Mouse (Mus musculus): ENCODE results near the gene Kif3a. TPM values are rescaled to one million over a fixed set of nuclear protein-coding genes. Genes with fewer than 3 reads are reported as not detected.

Gene Kif3a
- polyA plus RNA-seq, 1 experiment from 2014 or later: 38.6 TPM

- no peak for ATAC-seq (replicated peaks; ENCODE audit: insufficient number of reproducible peaks, low FRiP score, low TSS enrichment)
- WGBS (ENCODE audit: insufficient replicate concordance): 76% methylated on average over 9 of the region's 9 CpGs
- H3K4me2 ChIP-seq: no peak overlapping the region
These were observed 56.4 kb downstream of the Kif3a start for GRCm38 (mm10) chr11:53623573-53623972.

GRCm38 (mm10) chr11:53624124-53624523, 56.9 kb downstream of the Kif3a start:
- Histone ChIP-seq H3K4me1 (ENCODE audit: control insufficient read depth, insufficient read depth, low read length) (peaks cover 9% of the 10 kb centered on the region), H3K4me2 (no peak overlapping the region), H3K4me3 (ENCODE audit: low read depth, low read length) (no peak overlapping the region), H3K27ac (ENCODE audit: low read depth, low read length) (no peak overlapping the region), H3K9me3 (replicated peaks; ENCODE audit: control insufficient read depth, low read length) (no peaks in the 10 kb centered on the region), H3K27me3 (ENCODE audit: control insufficient read depth, insufficient read depth, low read length) (no peaks in the 10 kb centered on the region), H3K36me3 (ENCODE audit: control insufficient read depth, insufficient read depth, low read length) (no peaks in the 10 kb centered on the region), H3K9ac (ENCODE audit: low read depth, low read length) (no peak overlapping the region)
- WGBS (ENCODE audit: insufficient replicate concordance): 92% methylated on average over 2 of the region's 2 CpGs
- ATAC-seq (replicated peaks; ENCODE audit: insufficient number of reproducible peaks, low FRiP score, low TSS enrichment): no peak

More at GRCm38 (mm10) chr11:53623573-53623972, 56.4 kb downstream of the Kif3a start:
- H3K27me3 ChIP-seq (ENCODE audit: control insufficient read depth, insufficient read depth, low read length): no peaks in the 10 kb centered on the region
- H3K36me3 ChIP-seq (ENCODE audit: control insufficient read depth, insufficient read depth, low read length): no peaks in the 10 kb centered on the region
- peaks cover 9% of the 10 kb centered on the region for H3K4me1 ChIP-seq (ENCODE audit: control insufficient read depth, insufficient read depth, low read length)
- H3K4me3 ChIP-seq (ENCODE audit: low read depth, low read length): no peak overlapping the region
- no peak overlapping the region for H3K9ac ChIP-seq (ENCODE audit: low read depth, low read length)
- no peak overlapping the region for H3K27ac ChIP-seq (ENCODE audit: low read depth, low read length)
- no peaks in the 10 kb centered on the region for H3K9me3 ChIP-seq (replicated peaks; ENCODE audit: control insufficient read depth, low read length)

GRCm38 (mm10) chr11:53626802-53627373, 59.7 kb downstream of the Kif3a start:
- no peak overlapping the region for H3K9ac ChIP-seq (ENCODE audit: low read depth, low read length)
- WGBS (ENCODE audit: insufficient replicate concordance): 56% methylated on average over 17 of the region's 17 CpGs

GRCm38 (mm10) chr11:53627859-53628258, 60.7 kb downstream of the Kif3a start:
- Histone ChIP-seq H3K9ac (ENCODE audit: low read depth, low read length) (no peak overlapping the region), H3K27me3 (ENCODE audit: control insufficient read depth, insufficient read depth, low read length) (no peaks in the 10 kb centered on the region), H3K27ac (ENCODE audit: low read depth, low read length) (no peak overlapping the region), H3K4me1 (ENCODE audit: control insufficient read depth, insufficient read depth, low read length) (0 out of 2 replicates have a peak, but pooled peaks cover 2% of the 10 kb centered on the region), H3K36me3 (ENCODE audit: control insufficient read depth, insufficient read depth, low read length) (no peaks in the 10 kb centered on the region), H3K9me3 (replicated peaks; ENCODE audit: control insufficient read depth, low read length) (no peaks in the 10 kb centered on the region), H3K4me2 (no peak overlapping the region), H3K4me3 (ENCODE audit: low read depth, low read length) (no peak overlapping the region)
- no peak for ATAC-seq (replicated peaks; ENCODE audit: insufficient number of reproducible peaks, low FRiP score, low TSS enrichment)
- 14% methylated on average over 1 of the region's 1 CpGs for WGBS (ENCODE audit: insufficient replicate concordance)

More at GRCm38 (mm10) chr11:53626802-53627373, 59.7 kb downstream of the Kif3a start:
- Histone ChIP-seq H3K4me1 (ENCODE audit: control insufficient read depth, insufficient read depth, low read length) (0 out of 2 replicates have a peak, but pooled peaks cover 2% of the 10 kb centered on the region), H3K9me3 (replicated peaks; ENCODE audit: control insufficient read depth, low read length) (no peaks in the 10 kb centered on the region), H3K27ac (ENCODE audit: low read depth, low read length) (no peak overlapping the region), H3K4me2 (no peak overlapping the region), H3K27me3 (ENCODE audit: control insufficient read depth, insufficient read depth, low read length) (no peaks in the 10 kb centered on the region), H3K4me3 (ENCODE audit: low read depth, low read length) (no peak overlapping the region), H3K36me3 (ENCODE audit: control insufficient read depth, insufficient read depth, low read length) (no peaks in the 10 kb centered on the region)
- no peak for ATAC-seq (replicated peaks; ENCODE audit: insufficient number of reproducible peaks, low FRiP score, low TSS enrichment)

GRCm38 (mm10) chr11:53632122-53632733, 65.0 kb downstream of the Kif3a start:
- no peak overlapping the region for H3K4me3 ChIP-seq (ENCODE audit: low read depth, low read length)
- H3K27ac ChIP-seq (ENCODE audit: low read depth, low read length): no peak overlapping the region
- no peak for ATAC-seq (replicated peaks; ENCODE audit: insufficient number of reproducible peaks, low FRiP score, low TSS enrichment)
- peaks cover 18% of the 10 kb centered on the region for H3K27me3 ChIP-seq (ENCODE audit: control insufficient read depth, insufficient read depth, low read length)
- H3K4me1 ChIP-seq (ENCODE audit: control insufficient read depth, insufficient read depth, low read length): peaks cover 9% of the 10 kb centered on the region
- no peaks in the 10 kb centered on the region for H3K36me3 ChIP-seq (ENCODE audit: control insufficient read depth, insufficient read depth, low read length)
- no peak overlapping the region for H3K4me2 ChIP-seq
- H3K9me3 ChIP-seq (replicated peaks; ENCODE audit: control insufficient read depth, low read length): no peaks in the 10 kb centered on the region
- 72% methylated on average over 14 of the region's 14 CpGs for WGBS (ENCODE audit: insufficient replicate concordance)
- no peak overlapping the region for H3K9ac ChIP-seq (ENCODE audit: low read depth, low read length)

GRCm38 (mm10) chr11:53633644-53634043, 66.5 kb downstream of the Kif3a start:
- Histone ChIP-seq H3K4me2 (no peak overlapping the region), H3K27ac (ENCODE audit: low read depth, low read length) (no peak overlapping the region), H3K36me3 (ENCODE audit: control insufficient read depth, insufficient read depth, low read length) (no peaks in the 10 kb centered on the region), H3K9ac (ENCODE audit: low read depth, low read length) (no peak overlapping the region), H3K9me3 (replicated peaks; ENCODE audit: control insufficient read depth, low read length) (no peaks in the 10 kb centered on the region), H3K4me1 (ENCODE audit: control insufficient read depth, insufficient read depth, low read length) (peaks cover 9% of the 10 kb centered on the region), H3K4me3 (ENCODE audit: low read depth, low read length) (no peak overlapping the region), H3K27me3 (ENCODE audit: control insufficient read depth, insufficient read depth, low read length) (peaks cover 22% of the 10 kb centered on the region)
- 76% methylated on average over 7 of the region's 7 CpGs for WGBS (ENCODE audit: insufficient replicate concordance)
- ATAC-seq (replicated peaks; ENCODE audit: insufficient number of reproducible peaks, low FRiP score, low TSS enrichment): no peak

GRCm38 (mm10) chr11:53634556-53634955, 67.4 kb downstream of the Kif3a start, which contains the start of gene Il13:
TSS of gene Il13 (minus strand) at chr11:53634702.
- Histone ChIP-seq H3K36me3 (ENCODE audit: control insufficient read depth, insufficient read depth, low read length) (no peaks in the 10 kb centered on the region), H3K9ac (ENCODE audit: low read depth, low read length) (no peak within 1 kb of the TSS), H3K4me2 (no peak within 1 kb of the TSS), H3K9me3 (replicated peaks; ENCODE audit: control insufficient read depth, low read length) (no peaks in the 10 kb centered on the region), H3K27ac (ENCODE audit: low read depth, low read length) (no peak within 1 kb of the TSS), H3K4me1 (ENCODE audit: control insufficient read depth, insufficient read depth, low read length) (peaks cover 9% of the 10 kb centered on the region), H3K27me3 (ENCODE audit: control insufficient read depth, insufficient read depth, low read length) (peaks cover 22% of the 10 kb centered on the region), H3K4me3 (ENCODE audit: low read depth, low read length) (no peak within 1 kb of the TSS)
- WGBS (ENCODE audit: insufficient replicate concordance): 83% methylated on average over 8 of the region's 8 CpGs
- ATAC-seq (replicated peaks; ENCODE audit: insufficient number of reproducible peaks, low FRiP score, low TSS enrichment): no peak

- no peak for ATAC-seq (replicated peaks; ENCODE audit: insufficient number of reproducible peaks, low FRiP score, low TSS enrichment)
- Histone ChIP-seq H3K27me3 (ENCODE audit: control insufficient read depth, insufficient read depth, low read length) (peaks cover 22% of the 10 kb centered on the region), H3K9me3 (replicated peaks; ENCODE audit: control insufficient read depth, low read length) (no peaks in the 10 kb centered on the region), H3K4me1 (ENCODE audit: control insufficient read depth, insufficient read depth, low read length) (peaks cover 9% of the 10 kb centered on the region), H3K27ac (ENCODE audit: low read depth, low read length) (no peak overlapping the region), H3K36me3 (ENCODE audit: control insufficient read depth, insufficient read depth, low read length) (no peaks in the 10 kb centered on the region), H3K4me3 (ENCODE audit: low read depth, low read length) (peak overlapping the region; percentile 45), H3K9ac (ENCODE audit: low read depth, low read length) (no peak overlapping the region), H3K4me2 (peak overlapping the region; percentile 75)
- 24% methylated on average over 9 of the region's 9 CpGs for WGBS (ENCODE audit: insufficient replicate concordance)
These were observed 68.5 kb downstream of the Kif3a start for GRCm38 (mm10) chr11:53635590-53636182.
